Mouse (Mus musculus): ENCODE measurements around the gene Uck1.

GRCm38 (mm10) chr2:32295285-32295684 lies 35.3 kb upstream of the Uck1 start:
- TF ChIP-seq CEBPB (IDR thresholded peaks at IDR 0.05; ENCODE audit: low read depth) (no peak), CTCF (IDR thresholded peaks at IDR 0.05; ENCODE audit: control insufficient read depth, insufficient read depth, insufficient read length) (no peak)
